Mouse (Mus musculus): Measurements from ENCODE around the gene Fstl4. TPM values are rescaled to one million over a fixed set of nuclear protein-coding genes. Genes with fewer than 3 reads are reported as not detected.

Gene Fstl4
- polyA plus RNA-seq, 1 experiment, result 0.05 TPM

GRCm38 (mm10) chr11:52820336-52820905 lies 56.0 kb downstream of the Fstl4 start:
- TF ChIP-seq POLR2A (IDR thresholded peaks at IDR 0.05; ENCODE audit: low read depth, low read length), result no peak
- no peak for TF ChIP-seq CTCF (conservative IDR thresholded peaks at IDR 0.05; ENCODE audit: insufficient read depth, insufficient read length, low read depth, low read length)
- H3K27ac ChIP-seq (ENCODE audit: insufficient read depth, low read depth, low read length), result no peak overlapping the region
- no peak overlapping the region for H3K4me3 ChIP-seq (ENCODE audit: insufficient read depth, low read depth, low read length)
- H3K4me1 ChIP-seq (ENCODE audit: control insufficient read depth, insufficient read depth, low read length), result no peaks in the 10 kb centered on the region
- H3K27me3 ChIP-seq (replicated peaks; ENCODE audit: control insufficient read depth, insufficient read depth, low read length), result no peaks in the 10 kb centered on the region
- 26% methylated on average over 2 of the region's 2 CpGs for WGBS
- no peak for DNase-seq
- no peaks in the 10 kb centered on the region for H3K36me3 ChIP-seq (ENCODE audit: control insufficient read depth, insufficient read depth, low read length)

- WGBS, result 64% methylated on average over 2 of the region's 2 CpGs
- no peak overlapping the region for H3K27ac ChIP-seq (ENCODE audit: insufficient read depth, low read depth, low read length)
- no peak for DNase-seq
- TF ChIP-seq CTCF (conservative IDR thresholded peaks at IDR 0.05; ENCODE audit: insufficient read depth, insufficient read length, low read depth, low read length), result no peak
- TF ChIP-seq POLR2A (IDR thresholded peaks at IDR 0.05; ENCODE audit: low read depth, low read length), result no peak
- H3K27me3 ChIP-seq (replicated peaks; ENCODE audit: control insufficient read depth, insufficient read depth, low read length), result no peaks in the 10 kb centered on the region
- no peaks in the 10 kb centered on the region for H3K36me3 ChIP-seq (ENCODE audit: control insufficient read depth, insufficient read depth, low read length)
- no peak overlapping the region for H3K4me3 ChIP-seq (ENCODE audit: insufficient read depth, low read depth, low read length)
- H3K4me1 ChIP-seq (ENCODE audit: control insufficient read depth, insufficient read depth, low read length), result no peaks in the 10 kb centered on the region
Observed at GRCm38 (mm10) chr11:52826591-52826990, 62.2 kb downstream of the Fstl4 start.

GRCm38 (mm10) chr11:52831631-52832310 lies 67.3 kb downstream of the Fstl4 start:
- Histone ChIP-seq H3K4me1 (ENCODE audit: control insufficient read depth, insufficient read depth, low read length) (no peaks in the 10 kb centered on the region), H3K27me3 (replicated peaks; ENCODE audit: control insufficient read depth, insufficient read depth, low read length) (no peaks in the 10 kb centered on the region; the same call in 1 of the 2 replicates), H3K4me3 (ENCODE audit: insufficient read depth, low read depth, low read length) (no peak overlapping the region), H3K27ac (ENCODE audit: insufficient read depth, low read depth, low read length) (no peak overlapping the region), H3K36me3 (ENCODE audit: control insufficient read depth, insufficient read depth, low read length) (no peaks in the 10 kb centered on the region)
- WGBS, result 79% methylated on average over 12 of the region's 12 CpGs
- no peak for DNase-seq
- TF ChIP-seq CTCF (conservative IDR thresholded peaks at IDR 0.05; ENCODE audit: insufficient read depth, insufficient read length, low read depth, low read length) (no peak), POLR2A (IDR thresholded peaks at IDR 0.05; ENCODE audit: low read depth, low read length) (no peak)

- no peaks in the 10 kb centered on the region; the same call in 1 of the 2 replicates for H3K27me3 ChIP-seq (replicated peaks; ENCODE audit: control insufficient read depth, insufficient read depth, low read length)
- DNase-seq, result no peak
- WGBS, result 93% methylated on average over 1 of the region's 1 CpGs
- H3K27ac ChIP-seq (ENCODE audit: insufficient read depth, low read depth, low read length), result no peak overlapping the region
- no peaks in the 10 kb centered on the region for H3K4me1 ChIP-seq (ENCODE audit: control insufficient read depth, insufficient read depth, low read length)
- no peaks in the 10 kb centered on the region for H3K36me3 ChIP-seq (ENCODE audit: control insufficient read depth, insufficient read depth, low read length)
- TF ChIP-seq POLR2A (IDR thresholded peaks at IDR 0.05; ENCODE audit: low read depth, low read length), result no peak
- no peak for TF ChIP-seq CTCF (conservative IDR thresholded peaks at IDR 0.05; ENCODE audit: insufficient read depth, insufficient read length, low read depth, low read length)
- no peak overlapping the region for H3K4me3 ChIP-seq (ENCODE audit: insufficient read depth, low read depth, low read length)
Observed at GRCm38 (mm10) chr11:52832311-52832675, 67.9 kb downstream of the Fstl4 start.

- no peaks in the 10 kb centered on the region for H3K36me3 ChIP-seq (ENCODE audit: control insufficient read depth, insufficient read depth, low read length)
- no peaks in the 10 kb centered on the region for H3K4me1 ChIP-seq (ENCODE audit: control insufficient read depth, insufficient read depth, low read length)
- 80% methylated on average over 2 of the region's 2 CpGs for WGBS
- no peak for DNase-seq
- TF ChIP-seq CTCF (conservative IDR thresholded peaks at IDR 0.05; ENCODE audit: insufficient read depth, insufficient read length, low read depth, low read length) (no peak), POLR2A (IDR thresholded peaks at IDR 0.05; ENCODE audit: low read depth, low read length) (no peak)
- H3K27ac ChIP-seq (ENCODE audit: insufficient read depth, low read depth, low read length), result no peak overlapping the region
- no peak overlapping the region for H3K4me3 ChIP-seq (ENCODE audit: insufficient read depth, low read depth, low read length)
- no peaks in the 10 kb centered on the region for H3K27me3 ChIP-seq (replicated peaks; ENCODE audit: control insufficient read depth, insufficient read depth, low read length)
Observed at GRCm38 (mm10) chr11:52848691-52849090, 84.3 kb downstream of the Fstl4 start.

GRCm38 (mm10) chr11:52850071-52850470 lies 85.6 kb downstream of the Fstl4 start:
- Histone ChIP-seq H3K27ac (ENCODE audit: insufficient read depth, low read depth, low read length) (no peak overlapping the region), H3K36me3 (ENCODE audit: control insufficient read depth, insufficient read depth, low read length) (no peaks in the 10 kb centered on the region), H3K4me3 (ENCODE audit: insufficient read depth, low read depth, low read length) (no peak overlapping the region), H3K27me3 (replicated peaks; ENCODE audit: control insufficient read depth, insufficient read depth, low read length) (no peaks in the 10 kb centered on the region), H3K4me1 (ENCODE audit: control insufficient read depth, insufficient read depth, low read length) (no peaks in the 10 kb centered on the region)
- TF ChIP-seq CTCF (conservative IDR thresholded peaks at IDR 0.05; ENCODE audit: insufficient read depth, insufficient read length, low read depth, low read length) (no peak), POLR2A (IDR thresholded peaks at IDR 0.05; ENCODE audit: low read depth, low read length) (no peak)
- no peak for DNase-seq
- WGBS, result 88% methylated on average over 3 of the region's 3 CpGs

- WGBS, result 92% methylated on average over 15 of the region's 15 CpGs
- no peaks in the 10 kb centered on the region for H3K4me1 ChIP-seq (ENCODE audit: control insufficient read depth, insufficient read depth, low read length)
- no peaks in the 10 kb centered on the region for H3K27me3 ChIP-seq (replicated peaks; ENCODE audit: control insufficient read depth, insufficient read depth, low read length)
- no peak overlapping the region for H3K27ac ChIP-seq (ENCODE audit: insufficient read depth, low read depth, low read length)
- no peak overlapping the region for H3K4me3 ChIP-seq (ENCODE audit: insufficient read depth, low read depth, low read length)
- H3K36me3 ChIP-seq (ENCODE audit: control insufficient read depth, insufficient read depth, low read length), result no peaks in the 10 kb centered on the region
- DNase-seq, result no peak
- TF ChIP-seq POLR2A (IDR thresholded peaks at IDR 0.05; ENCODE audit: low read depth, low read length), result no peak
- TF ChIP-seq CTCF (conservative IDR thresholded peaks at IDR 0.05; ENCODE audit: insufficient read depth, insufficient read length, low read depth, low read length), result no peak
Observed at GRCm38 (mm10) chr11:52872846-52873512, 108.5 kb downstream of the Fstl4 start.

Measured in kidney, adult 2 months (tissue).